Mouse (Mus musculus) megakaryocyte progenitor cell, adult 5-6 weeks (primary cell): ENCODE measurements at regions not wholly inside any gene's neighbourhood (a gene's known extent, or its start where the extent isn't known, plus 50 kb on each side); places are given as distances from the start of the nearest gene placed in this dataset.

Experiments
- ATAC-seq: replicated peaks from 2 replicates; pipeline ENCODE4 v1.8.0; 2016; ENCODE audit warnings: mild to moderate bottlenecking, moderate TSS enrichment, inconsistent platforms; ENCODE audit not compliant: poor library complexity

DNA sequence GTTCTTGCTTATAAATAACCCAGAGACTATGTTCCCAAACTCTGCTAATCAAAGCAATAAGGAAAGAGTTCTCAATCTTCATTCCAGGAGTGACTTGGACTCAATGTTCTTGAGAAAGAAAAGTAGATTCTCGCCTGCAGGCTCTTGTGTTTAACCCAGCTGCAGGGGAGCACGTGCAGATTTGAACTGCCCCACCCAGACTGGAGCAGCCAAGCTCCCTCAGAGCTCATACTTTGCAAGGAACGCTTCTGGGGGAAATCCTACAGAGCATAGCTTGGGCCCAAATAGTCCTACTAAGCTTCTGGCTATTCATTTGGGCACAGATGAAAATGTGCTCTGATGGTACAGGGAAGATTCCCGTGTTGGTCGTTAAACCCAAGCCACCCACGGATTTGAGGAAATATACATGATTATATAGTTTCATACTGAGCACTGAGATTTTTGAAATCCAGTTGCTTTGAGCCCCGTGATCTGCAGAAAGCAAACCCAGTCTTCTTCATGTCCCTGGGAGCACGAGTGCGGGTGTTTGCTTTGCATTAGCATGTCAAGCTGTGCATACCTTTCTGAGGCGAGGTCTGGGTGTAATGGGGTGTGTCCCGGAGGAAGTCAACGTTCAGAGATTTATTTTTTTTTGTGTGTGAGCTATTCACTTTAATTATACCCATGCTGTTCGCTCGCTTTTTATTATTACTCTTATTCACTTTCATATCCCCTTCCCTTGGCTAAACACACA lies 99.1 kb upstream of the Trp63 start:
- no peak for ATAC-seq

DNA sequence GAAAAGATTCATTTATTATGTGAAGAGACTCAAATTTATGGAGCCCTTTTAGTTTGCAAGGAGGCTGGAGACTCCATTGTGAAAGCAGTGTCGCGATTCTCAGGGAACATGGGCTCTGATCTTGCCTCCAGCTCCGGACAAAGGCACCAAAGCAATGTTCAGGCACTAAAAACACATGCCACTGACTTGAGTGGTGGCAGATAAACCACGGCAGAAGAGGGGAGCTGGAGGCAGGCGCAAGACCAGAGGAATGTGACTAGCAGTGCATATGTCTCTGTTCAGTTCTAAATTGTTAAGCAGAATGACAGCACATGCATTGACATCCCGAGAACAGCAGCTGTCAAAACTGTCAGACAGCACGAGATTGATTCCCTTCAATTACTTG lies 98.5 kb upstream of the Trp63 start:
- ATAC-seq, result no peak

- ATAC-seq, result no peak
These were observed 97.6 kb upstream of the Trp63 start for GRCm38 (mm10) chr16:25585953-25586352.

GRCm38 (mm10) chr16:25587879-25588347 lies 95.7 kb upstream of the Trp63 start:
- ATAC-seq, result no peak

GRCm38 (mm10) chr16:25597435-25597834 lies 86.1 kb upstream of the Trp63 start:
- peak; percentile 55 for ATAC-seq

- ATAC-seq, result no peak
These were observed 80.4 kb upstream of the Trp63 start for GRCm38 (mm10) chr16:25603121-25603520.

- ATAC-seq, result no peak
These were observed 68.3 kb upstream of the Trp63 start for GRCm38 (mm10) chr16:25615229-25615628.

- ATAC-seq, result no peak
These were observed 67.9 kb upstream of the Trp63 start for GRCm38 (mm10) chr16:25615646-25616045.

GRCm38 (mm10) chr16:25618898-25619297 lies 64.7 kb upstream of the Trp63 start:
- no peak for ATAC-seq

- no peak for ATAC-seq
These were observed 60.9 kb upstream of the Trp63 start for GRCm38 (mm10) chr16:25622651-25623050.

- ATAC-seq, result peak; percentile 73
These were observed 59.5 kb upstream of the Trp63 start for GRCm38 (mm10) chr16:25623986-25624623.

DNA sequence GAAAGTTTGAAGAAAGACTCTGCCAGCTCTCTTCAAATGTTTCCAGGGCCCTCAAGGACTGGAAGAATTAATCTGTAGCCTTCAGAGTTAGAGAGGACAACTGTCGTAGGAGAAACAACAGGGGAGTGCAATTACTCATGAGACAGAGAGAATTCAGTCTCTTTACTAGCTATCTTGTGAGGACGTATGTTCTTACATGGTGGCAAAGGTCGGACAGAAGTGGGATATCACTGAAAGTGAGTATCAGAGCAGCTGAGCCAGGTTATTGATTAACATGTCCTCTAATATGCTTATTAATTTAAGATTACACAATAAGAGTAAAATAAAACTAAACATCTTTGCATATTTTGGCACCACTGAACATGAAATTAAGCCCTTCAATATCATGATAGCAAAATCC lies 53.8 kb upstream of the Trp63 start:
- ATAC-seq, result no peak

DNA sequence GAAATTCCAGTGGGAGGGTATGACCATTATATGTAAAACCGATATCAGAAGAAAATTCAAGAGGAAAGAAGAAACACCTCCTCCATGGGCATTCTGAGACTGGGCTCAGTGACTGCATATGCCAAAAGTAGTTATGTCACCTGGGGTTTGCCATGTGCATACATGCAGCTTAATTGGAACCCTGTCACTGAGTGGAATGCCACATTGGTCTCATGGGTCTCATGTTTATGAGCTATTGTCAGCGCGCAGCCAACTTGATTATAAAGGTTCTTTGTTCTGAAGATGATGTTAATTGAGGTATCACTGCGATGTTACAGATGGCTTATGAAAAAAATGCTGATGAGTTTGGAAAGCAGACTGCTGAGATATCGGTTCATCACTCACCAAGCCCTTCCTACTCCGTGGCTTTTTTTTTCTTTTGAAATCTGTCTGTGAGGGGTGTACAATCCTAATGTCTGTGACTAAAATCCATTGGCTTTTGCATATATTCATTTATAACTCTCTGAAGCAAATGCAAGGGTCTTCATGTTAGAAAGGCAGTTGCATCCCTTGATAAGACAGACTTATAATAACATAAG lies 52.3 kb upstream of the Trp63 start:
- ATAC-seq, result no peak
